Comparison of ENCODE assay signal across 8 mouse cellular contexts in genomic region chr14:23529720-23530119, GRCm38 (mm10).
A peak's percentile ranks its signal among the peaks of the same experiment; 100 is the strongest.
DNase-seq lines count a peak whose midpoint lies in the region; ATAC-seq and TF ChIP-seq lines count a peak whose summit lies in the region.

No protein-coding gene starts in this region.

- peaks cover 5% of the 10 kb centered on the region; the same call in 1 of the 2 replicates for H3K9me3 ChIP-seq in liver, embryonic 12.5 days (replicated peaks)
- H3K9me3 ChIP-seq in heart, postnatal 0 days (replicated peaks; ENCODE audit: control insufficient read depth, low read length) = peaks cover 7% of the 10 kb centered on the region; the same call in 1 of the 2 replicates

- no peak overlapping the region for H3K9ac ChIP-seq in liver, adult 2 months (ENCODE audit: low read depth, low read length)
- no peak overlapping the region for H3K9ac ChIP-seq in liver, embryonic 12.5 days
- H3K9ac ChIP-seq in heart, postnatal 0 days (replicated peaks; ENCODE audit: low read depth, low read length) = no peak overlapping the region

- no peaks in the 10 kb centered on the region for H3K79me2 ChIP-seq in liver, adult 2 months (ENCODE audit: control insufficient read depth, insufficient read depth, low read length)

- H3K27me3 ChIP-seq in liver, adult 2 months (ENCODE audit: control insufficient read depth, insufficient read depth, low read length) = no peaks in the 10 kb centered on the region
- no peaks in the 10 kb centered on the region for H3K27me3 ChIP-seq in liver, embryonic 12.5 days (replicated peaks)
- H3K27me3 ChIP-seq in heart, postnatal 0 days (ENCODE audit: control insufficient read depth, insufficient read depth, low read length) = no peaks in the 10 kb centered on the region

- no peak overlapping the region for H3K27ac ChIP-seq in liver, adult 2 months (replicated peaks; ENCODE audit: insufficient read depth, low read depth, low read length)
- H3K27ac ChIP-seq in liver, embryonic 12.5 days = no peak overlapping the region
- H3K27ac ChIP-seq in heart, postnatal 0 days (ENCODE audit: low read depth) = no peak overlapping the region

- 7% methylated on average over 4 of the region's 4 CpGs for WGBS in liver, adult 2 months
- WGBS in liver, embryonic 12.5 days (ENCODE audit: insufficient replicate concordance) = 10% methylated on average over 4 of the region's 4 CpGs
- WGBS in heart, postnatal 0 days = 7% methylated on average over 4 of the region's 4 CpGs

- DNase-seq in liver, adult 2 months (ENCODE audit: extremely low read depth, low read depth, low spot score) = peak; percentile 69
- peak; percentile 40 for DNase-seq in T-cell, adult 2 months (ENCODE audit: low spot score)
- peak; percentile 28 to 61 for DNase-seq in cerebellum, postnatal 36 days
- DNase-seq in heart, postnatal 0 days (ENCODE audit: low spot score) = peak; percentile 58
- peak; percentile 58 to 81 for DNase-seq in layer of hippocampus, postnatal 14 days (ENCODE audit: low spot score in 2 of 2)
- peak; percentile 49 for DNase-seq in thymus, postnatal 4 days

- TF ChIP-seq POLR2A in liver, adult 2 months (IDR thresholded peaks at IDR 0.05; ENCODE audit: extremely low read depth, insufficient read depth, low read length) = no peak

- TF ChIP-seq CTCF in liver, adult 2 months (IDR thresholded peaks at IDR 0.05; ENCODE audit: low read depth, low read length) = peak; percentile 78
- TF ChIP-seq CTCF in heart, postnatal 0 days (IDR thresholded peaks at IDR 0.05; ENCODE audit: low read depth) = peak; percentile 86

- no peaks in the 10 kb centered on the region for H3K36me3 ChIP-seq in liver, adult 2 months (ENCODE audit: control insufficient read depth, insufficient read depth, low read length)
- H3K36me3 ChIP-seq in liver, embryonic 12.5 days = no peaks in the 10 kb centered on the region
- H3K36me3 ChIP-seq in heart, postnatal 0 days (replicated peaks; ENCODE audit: control insufficient read depth, insufficient read depth, low read length) = no peaks in the 10 kb centered on the region

- no peaks in the 10 kb centered on the region for H3K4me1 ChIP-seq in liver, adult 2 months (ENCODE audit: control insufficient read depth, insufficient read depth, low read length)
- H3K4me1 ChIP-seq in liver, embryonic 12.5 days = no peaks in the 10 kb centered on the region
- H3K4me1 ChIP-seq in heart, postnatal 0 days (ENCODE audit: control insufficient read depth, insufficient read depth) = no peaks in the 10 kb centered on the region

- no peak overlapping the region for H3K4me2 ChIP-seq in liver, embryonic 12.5 days
- no peak overlapping the region for H3K4me2 ChIP-seq in heart, postnatal 0 days (ENCODE audit: low read depth, low read length)

- no peak overlapping the region for H3K4me3 ChIP-seq in liver, adult 2 months (ENCODE audit: insufficient read depth, low read depth, low read length)
- H3K4me3 ChIP-seq in liver, embryonic 12.5 days = no peak overlapping the region
- H3K4me3 ChIP-seq in heart, postnatal 0 days (ENCODE audit: low read depth, low read length) = no peak overlapping the region

- no peak for ATAC-seq in liver, embryonic 12.5 days
- ATAC-seq in heart, postnatal 0 days (ENCODE audit: insufficient read depth, low read depth) = no peak
- peak; percentile 38; the same call in 1 of the 2 replicates for ATAC-seq in megakaryocyte, adult 5-6 weeks (ENCODE audit: poor library complexity, severe bottlenecking)

- TF ChIP-seq EP300 in heart, postnatal 0 days (IDR thresholded peaks at IDR 0.05; ENCODE audit: low read depth) = no peak
